Mouse (Mus musculus) MEL (cell line): ENCODE data around the gene BC029722.

Experiments used
- CTCF ChIP-seq, 3 experiments: IDR thresholded peaks in 2 of 3; conservative IDR thresholded peaks in 1 of 3; 2 replicates each; pipeline ENCODE4 v1.5.1; 2011 to 2012; ENCODE audit warnings: low read length in 3 of 3, low read depth in 2 of 3, mild to moderate bottlenecking in 2 of 3, improper control_type of control experiment in 1 of 3, inconsistent platforms in 1 of 3, mixed read lengths in 1 of 3, moderate library complexity in 1 of 3; ENCODE audit not compliant: control insufficient read depth in 1 of 3, insufficient read depth in 1 of 3, poor library complexity in 1 of 3, severe bottlenecking in 1 of 3
- E2F4 ChIP-seq: IDR thresholded peaks from 2 replicates; pipeline ENCODE4 v1.6.1; 2011; ENCODE audit warnings: low read depth, low read length, improper control_type of control experiment, borderline replicate concordance
- KAT2A ChIP-seq: conservative IDR thresholded peaks from 2 replicates; pipeline ENCODE4 v1.6.1; 2012; ENCODE audit warnings: low read depth, low read length, improper control_type of control experiment, inconsistent platforms
- MAX ChIP-seq: IDR thresholded peaks from 2 replicates; pipeline ENCODE4 v1.6.1; 2011; ENCODE audit warnings: low read length, improper control_type of control experiment
- POLR2A ChIP-seq, 2 experiments: IDR thresholded peaks; 2 replicates each; pipeline ENCODE4 v1.6.1; 2011 to 2012; ENCODE audit warnings: low read length in 2 of 2, mild to moderate bottlenecking in 2 of 2, control low read depth in 1 of 2, improper control_type of control experiment in 1 of 2, low read depth in 1 of 2, moderate library complexity in 1 of 2; ENCODE audit not compliant: control insufficient read depth in 1 of 2, insufficient read depth in 1 of 2, poor library complexity in 1 of 2
- SMC3 ChIP-seq: IDR thresholded peaks from 2 replicates; pipeline ENCODE4 v1.6.1; 2011; ENCODE audit warnings: low read depth, low read length, improper control_type of control experiment
- ZNF384 ChIP-seq: IDR thresholded peaks from 2 replicates; pipeline ENCODE4 v1.6.1; 2012; ENCODE audit warnings: low read depth, mild to moderate bottlenecking, inconsistent platforms, low read length, improper control_type of control experiment

GRCm38 (mm10) chr2:155850120-155850519 lies 30.9 kb upstream of the BC029722 start:
- no peak for TF ChIP-seq POLR2A (IDR thresholded peaks at IDR 0.05; ENCODE audit: control insufficient read depth in 1 of 2, insufficient read depth in 1 of 2, low read depth in 1 of 2, low read length in 2 of 2, poor library complexity in 1 of 2)
- no peak for TF ChIP-seq E2F4
- no peak for TF ChIP-seq MAX
- no peak for TF ChIP-seq ZNF384
- no peak for TF ChIP-seq CTCF (IDR thresholded peaks at IDR 0.05 in 2 of 3, conservative IDR thresholded peaks at IDR 0.05 in 1 of 3; ENCODE audit: control insufficient read depth in 1 of 3, insufficient read depth in 1 of 3, low read depth in 2 of 3, low read length in 3 of 3, poor library complexity in 1 of 3, severe bottlenecking in 1 of 3)
- no peak for TF ChIP-seq SMC3
- no peak for TF ChIP-seq KAT2A
